In the genomic region with DNA sequence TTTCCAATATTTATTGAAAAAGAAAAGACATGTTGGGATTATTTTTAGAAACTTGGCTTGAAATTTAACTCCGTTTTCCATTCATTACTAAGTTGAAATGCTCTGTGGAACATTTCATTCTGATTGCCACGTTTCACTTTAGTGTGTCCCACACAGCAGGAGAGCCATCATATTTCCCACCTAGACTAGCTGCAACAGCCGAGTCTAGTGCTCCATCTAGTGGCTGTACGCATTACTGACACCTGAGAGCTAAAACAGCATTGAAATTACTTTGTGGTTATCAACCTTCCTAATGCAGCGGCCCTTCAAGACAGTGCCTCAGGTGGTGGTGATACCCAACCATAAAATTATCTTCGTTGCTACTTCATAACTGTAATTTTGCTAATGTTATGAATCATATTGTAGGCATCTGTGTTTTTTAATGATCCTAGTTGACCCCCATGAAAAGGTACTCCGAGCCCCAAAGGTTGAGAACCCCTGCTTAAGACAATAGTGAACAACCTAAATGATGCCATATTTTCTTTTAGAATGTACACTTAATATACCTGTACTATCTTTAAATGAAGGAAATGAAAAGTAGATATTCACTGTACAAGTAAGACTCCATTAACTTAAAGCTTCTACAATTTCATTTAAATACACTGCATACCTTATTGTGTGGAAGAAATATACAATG, we compare ENCODE assay signal across 8 mouse cellular contexts.
DNase-seq lines count a peak whose midpoint lies in the region; ATAC-seq and TF ChIP-seq lines count a peak whose summit lies in the region.

No protein-coding gene starts in this region.

- no peak overlapping the region for H3K27ac ChIP-seq in kidney, embryonic 15.5 days
- H3K27ac ChIP-seq in limb, embryonic 14.5 days (replicated peaks; ENCODE audit: low read depth, low read length), result no peak overlapping the region

- TF ChIP-seq POLR2A in limb, embryonic 14.5 days (IDR thresholded peaks at IDR 0.05; ENCODE audit: borderline replicate concordance, extremely low read depth, insufficient read depth, insufficient read length), result no peak

- H3K36me3 ChIP-seq in kidney, embryonic 15.5 days, result no peaks in the 10 kb centered on the region
- peaks cover 3% of the 10 kb centered on the region; the same call in 1 of the 2 replicates for H3K36me3 ChIP-seq in limb, embryonic 14.5 days (ENCODE audit: control insufficient read depth, insufficient read depth, low read length)

- WGBS in kidney, embryonic 15.5 days, result 18% methylated on average over 7 of the region's 7 CpGs
- WGBS in limb, embryonic 14.5 days, result 16% methylated on average over 7 of the region's 7 CpGs

- no peaks in the 10 kb centered on the region for H3K27me3 ChIP-seq in kidney, embryonic 15.5 days
- H3K27me3 ChIP-seq in limb, embryonic 14.5 days (ENCODE audit: control insufficient read depth, insufficient read depth, low read length), result no peaks in the 10 kb centered on the region

- no peaks in the 10 kb centered on the region for H3K4me1 ChIP-seq in kidney, embryonic 15.5 days
- H3K4me1 ChIP-seq in limb, embryonic 14.5 days (ENCODE audit: control insufficient read depth, insufficient read depth, low read length), result no peaks in the 10 kb centered on the region

- no peaks in the 10 kb centered on the region for H3K9me3 ChIP-seq in kidney, embryonic 15.5 days (replicated peaks)
- H3K9me3 ChIP-seq in limb, embryonic 14.5 days (ENCODE audit: control insufficient read depth, low read length), result no peaks in the 10 kb centered on the region

- DNase-seq in CD4-positive, CD25-positive, alpha-beta regulatory T cell, adult 2 months (ENCODE audit: low read depth, low spot score), result peak; percentile 58
- peak; percentile 77 for DNase-seq in adrenal gland, postnatal 10 days
- DNase-seq in embryo, embryonic 9.5 days (ENCODE audit: extremely low spot score), result peak; percentile 63
- DNase-seq in heart, adult 9 months (ENCODE audit: low spot score in 2 of 2), result peak; percentile 12 to 30
- DNase-seq in limb, embryonic 14.5 days (ENCODE audit: low spot score), result peak; percentile 85
- peak; percentile 19 to 20 for DNase-seq in natural killer cell, adult 2 months (ENCODE audit: low spot score in 2 of 2)
- peak; percentile 70 for DNase-seq in testis, postnatal 10 days (ENCODE audit: low spot score)

- no peak overlapping the region for H3K4me3 ChIP-seq in kidney, embryonic 15.5 days (replicated peaks)
- no peak overlapping the region for H3K4me3 ChIP-seq in limb, embryonic 14.5 days (replicated peaks; ENCODE audit: low read length)

- no peak overlapping the region for H3K4me2 ChIP-seq in kidney, embryonic 15.5 days
- no peak overlapping the region for H3K4me2 ChIP-seq in limb, embryonic 14.5 days (replicated peaks; ENCODE audit: low read depth, low read length, severe bottlenecking)

- peak; percentile 88 for ATAC-seq in kidney, embryonic 15.5 days (replicated peaks; ENCODE audit: low FRiP score)
- peak; percentile 75 for ATAC-seq in limb, embryonic 14.5 days (ENCODE audit: low FRiP score, low read depth)

- no peak overlapping the region for H3K9ac ChIP-seq in kidney, embryonic 15.5 days
- H3K9ac ChIP-seq in limb, embryonic 14.5 days (ENCODE audit: low read depth, low read length, severe bottlenecking), result no peak overlapping the region

Comparison
In these comparisons a context has a peak if more than half of its experiments do, and no peak if none do; other contexts are left out.
1. DNase-seq: peak in every context shown above with its lines; median percentile 85 in limb, embryonic 14.5 days; 77 in adrenal gland, postnatal 10 days; 70 in testis, postnatal 10 days; 63 in embryo, embryonic 9.5 days; 58 in CD4-positive, CD25-positive, alpha-beta regulatory T cell, adult 2 months; 21 in heart, adult 9 months; 20 in natural killer cell, adult 2 months.